Mouse (Mus musculus): ENCODE data around the gene Mrgpra9. TPM values are rescaled to one million over a fixed set of nuclear protein-coding genes. Genes with fewer than 3 reads are reported as not detected.
"Not testable (repeated sequence)": the region's sequence is repeated elsewhere in the genome, so short reads cannot be mapped to it uniquely, and the experiment has no call there.

The Mrgpra9 gene
- not detected in 2 replicates for polyA plus RNA-seq (2012; rRNA removed)

DNA sequence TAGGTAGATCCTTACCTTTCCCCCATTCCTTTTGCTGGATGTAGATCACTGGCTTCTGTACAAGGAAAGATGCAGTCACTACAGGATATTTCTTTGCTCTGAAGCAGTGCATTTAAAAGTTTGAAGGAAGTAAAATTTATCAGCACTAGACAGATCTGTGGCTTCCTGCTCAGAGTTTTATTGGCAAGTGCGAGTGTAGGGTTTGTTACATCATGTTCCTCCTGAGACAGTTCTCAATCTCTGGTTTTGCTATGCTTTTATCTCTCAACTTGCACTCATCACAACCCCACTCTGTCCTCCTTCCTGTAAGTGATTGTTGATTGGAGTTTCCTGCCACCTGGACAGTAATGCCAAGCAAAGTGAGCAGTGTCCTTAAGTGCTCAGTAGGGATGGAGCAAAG, at the start of gene Mrgpra9:
Mrgpra9 (minus strand) TSS at position 79 of the 400 bp plus-strand sequence.
- H3K4me3 ChIP-seq (ENCODE audit: insufficient read depth, low read length), result no peak within 1 kb of the TSS
- no peak within 1 kb of the TSS for H3K27ac ChIP-seq (ENCODE audit: insufficient read depth, low read length)
- TF ChIP-seq POLR2A (IDR thresholded peaks at IDR 0.05; ENCODE audit: extremely low read depth, insufficient read depth, low read length) (no peak), CTCF (IDR thresholded peaks at IDR 0.05; ENCODE audit: extremely low read depth, insufficient read depth, low read length) (no peak)
- H3K4me1 ChIP-seq (ENCODE audit: control insufficient read depth, insufficient read depth, low read length), result no peaks in the 10 kb centered on the region

GRCm38 (mm10) chr7:47299612-47300011, 47.0 kb upstream of the Mrgpra9 start:
- not testable (repeated sequence) for H3K4me3 ChIP-seq (ENCODE audit: insufficient read depth, low read length); H3K27ac ChIP-seq (ENCODE audit: insufficient read depth, low read length)

GRCm38 (mm10) chr7:47271547-47271946, 18.9 kb upstream of the Mrgpra9 start:
- not testable (repeated sequence) for H3K4me3 ChIP-seq (ENCODE audit: insufficient read depth, low read length); H3K4me1 ChIP-seq (ENCODE audit: control insufficient read depth, insufficient read depth, low read length); H3K27ac ChIP-seq (ENCODE audit: insufficient read depth, low read length)

More at GRCm38 (mm10) chr7:47299612-47300011, 47.0 kb upstream of the Mrgpra9 start:
- H3K4me1 ChIP-seq (ENCODE audit: control insufficient read depth, insufficient read depth, low read length), result not testable (repeated sequence)

- TF ChIP-seq CTCF (IDR thresholded peaks at IDR 0.05; ENCODE audit: extremely low read depth, insufficient read depth, low read length) (no peak), POLR2A (IDR thresholded peaks at IDR 0.05; ENCODE audit: extremely low read depth, insufficient read depth, low read length) (no peak)
- Histone ChIP-seq H3K27ac (ENCODE audit: insufficient read depth, low read length) (no peak overlapping the region), H3K4me1 (ENCODE audit: control insufficient read depth, insufficient read depth, low read length) (no peaks in the 10 kb centered on the region), H3K4me3 (ENCODE audit: insufficient read depth, low read length) (no peak overlapping the region)
These were observed 8.0 kb downstream of the Mrgpra9 start for GRCm38 (mm10) chr7:47244658-47245057.

DNA sequence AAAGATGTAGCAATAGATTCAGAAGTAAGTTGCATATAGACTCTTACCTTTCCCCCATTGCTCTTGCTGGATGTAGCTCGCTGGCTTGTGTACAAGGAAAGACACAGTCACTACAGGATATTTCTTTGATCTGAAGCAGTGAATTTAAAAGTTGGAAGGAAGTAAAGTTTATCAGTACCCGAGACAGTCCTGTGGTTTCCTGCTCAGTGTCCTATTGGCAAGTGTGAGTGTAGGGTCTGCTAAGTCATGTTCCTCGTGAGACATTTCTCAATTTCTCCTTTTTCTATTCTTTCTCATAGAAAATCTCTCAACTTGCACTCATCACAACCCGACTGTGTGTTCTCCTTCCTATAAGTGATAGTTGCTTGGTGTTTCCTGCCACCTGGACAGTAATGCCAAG, 47.8 kb downstream of the Mrgpra9 start, which contains the start of gene Mrgpra6:
Mrgpra6 (minus strand) TSS at position 91 of the 400 bp plus-strand sequence.
- H3K27ac ChIP-seq (ENCODE audit: insufficient read depth, low read length), result no peak within 1 kb of the TSS
- no peaks in the 10 kb centered on the region for H3K4me1 ChIP-seq (ENCODE audit: control insufficient read depth, insufficient read depth, low read length)
- no peak for TF ChIP-seq POLR2A (IDR thresholded peaks at IDR 0.05; ENCODE audit: extremely low read depth, insufficient read depth, low read length)
- no peak within 1 kb of the TSS for H3K4me3 ChIP-seq (ENCODE audit: insufficient read depth, low read length)

DNA sequence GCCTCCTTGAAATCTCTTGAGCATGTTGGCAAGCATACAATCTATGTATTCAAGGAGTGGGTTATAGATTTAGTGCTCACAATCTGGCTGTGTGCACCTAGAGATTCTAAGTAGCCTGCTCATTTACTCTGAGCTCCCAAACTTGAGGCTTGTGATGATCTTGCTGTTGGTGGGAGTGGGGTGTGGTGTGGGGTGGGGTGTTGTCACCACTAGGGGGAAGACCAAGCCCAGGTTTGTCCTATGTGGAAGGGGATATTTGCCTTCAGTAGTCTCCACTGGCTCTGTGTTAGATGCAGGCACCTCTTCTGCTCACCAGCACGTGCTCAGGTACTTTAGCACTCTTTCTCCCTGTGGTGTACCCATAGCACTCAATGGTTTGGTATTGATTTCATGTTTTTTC, 57.4 kb downstream of the Mrgpra9 start:
- TF ChIP-seq POLR2A (IDR thresholded peaks at IDR 0.05; ENCODE audit: extremely low read depth, insufficient read depth, low read length), result no peak
- Histone ChIP-seq H3K4me1 (ENCODE audit: control insufficient read depth, insufficient read depth, low read length) (no peaks in the 10 kb centered on the region), H3K27ac (ENCODE audit: insufficient read depth, low read length) (no peak overlapping the region), H3K4me3 (ENCODE audit: insufficient read depth, low read length) (no peak overlapping the region)

Other genes starting within 250 kb of the Mrgpra9 start
- gene Spty2d1, start 244.4 kb downstream of the Mrgpra9 start, polyA plus RNA-seq (2012; rRNA removed), result 6.8 and 7.2 TPM in 2 replicates
- gene Tmem86a, start 202.2 kb downstream of the Mrgpra9 start, polyA plus RNA-seq (2012; rRNA removed), result 22.5 and 22.6 TPM in 2 replicates
- 205 and 221 TPM in 2 replicates for gene Ptpn5, start 119.2 kb downstream of the Mrgpra9 start, polyA plus RNA-seq (2012; rRNA removed)
- not detected in 2 replicates for gene Mrgpra6, start 47.9 kb downstream of the Mrgpra9 start, polyA plus RNA-seq (2012; rRNA removed)
- not detected in 2 replicates for gene Mrgpra1, start 101.4 kb upstream of the Mrgpra9 start, polyA plus RNA-seq (2012; rRNA removed)
- gene Mrgpra2a, start 199.3 kb upstream of the Mrgpra9 start, polyA plus RNA-seq (2012; rRNA removed), result not detected in 2 replicates

Measured in cortical plate, adult 2 months (tissue).